Mouse (Mus musculus): ENCODE data around the gene Herc2. TPM values are rescaled to one million over a fixed set of nuclear protein-coding genes. Genes with fewer than 3 reads are reported as not detected.

Gene Herc2
- polyA plus RNA-seq, 1 experiment from 2014 or later = 50.0 TPM

DNA sequence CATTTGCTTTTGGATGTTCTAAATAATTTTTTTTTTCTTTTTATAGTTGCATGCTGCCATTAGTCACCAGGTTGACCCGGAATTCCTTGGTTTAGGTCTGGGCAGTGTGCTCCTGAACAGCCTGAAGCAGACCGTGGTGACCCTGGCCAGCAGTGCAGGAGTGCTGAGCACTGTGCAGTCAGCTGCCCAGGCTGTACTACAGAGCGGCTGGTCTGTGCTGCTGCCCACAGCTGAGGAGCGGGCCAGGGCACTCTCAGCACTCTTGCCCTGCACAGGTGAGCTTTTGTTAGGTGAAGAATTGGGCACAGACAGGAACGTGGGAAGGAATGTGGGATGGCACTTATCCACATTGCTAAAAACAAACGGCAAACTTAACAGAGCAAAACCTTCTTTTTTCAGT lies 63.0 kb downstream of the Herc2 start:
- Histone ChIP-seq H3K27me3 (replicated peaks; ENCODE audit: control insufficient read depth, insufficient read depth, low read length) (no peaks in the 10 kb centered on the region), H3K9me3 (ENCODE audit: control insufficient read depth, low read length) (no peaks in the 10 kb centered on the region), H3K4me1 (ENCODE audit: control insufficient read depth, insufficient read depth, low read depth, low read length) (no peaks in the 10 kb centered on the region), H3K27ac (ENCODE audit: low read depth, low read length) (no peak overlapping the region), H3K4me3 (ENCODE audit: low read length) (no peak overlapping the region), H3K4me2 (ENCODE audit: low read length) (no peak overlapping the region), H3K9ac (ENCODE audit: low read depth, low read length) (no peak overlapping the region), H3K36me3 (ENCODE audit: control insufficient read depth, insufficient read depth, low read length) (peaks cover 23% of the 10 kb centered on the region)
- 94% methylated on average over 6 of the region's 6 CpGs for WGBS
- no peak for ATAC-seq

DNA sequence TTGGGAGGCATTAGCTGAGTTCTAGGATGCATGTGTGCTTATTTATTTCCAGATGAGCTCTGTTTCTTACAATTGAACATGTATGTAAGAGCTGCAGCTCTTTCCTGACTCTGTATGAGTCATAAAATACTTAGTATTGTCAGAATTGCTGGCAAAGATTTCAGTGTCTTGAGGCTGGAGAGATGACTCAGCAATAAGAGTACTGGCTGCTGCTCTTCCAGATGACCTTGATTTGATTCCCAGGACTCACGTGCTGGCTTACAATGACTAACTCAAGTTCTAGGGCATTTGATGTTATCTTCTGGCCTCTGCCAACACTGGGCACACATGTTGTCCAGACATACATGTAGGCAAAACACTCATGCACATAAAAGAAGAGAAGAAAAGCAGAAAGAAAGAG lies 64.2 kb downstream of the Herc2 start:
- ATAC-seq = no peak
- no peak overlapping the region for H3K27ac ChIP-seq (ENCODE audit: low read depth, low read length)
- no peak overlapping the region for H3K9ac ChIP-seq (ENCODE audit: low read depth, low read length)
- no peaks in the 10 kb centered on the region for H3K4me1 ChIP-seq (ENCODE audit: control insufficient read depth, insufficient read depth, low read depth, low read length)
- no peaks in the 10 kb centered on the region for H3K9me3 ChIP-seq (ENCODE audit: control insufficient read depth, low read length)
- H3K4me3 ChIP-seq (ENCODE audit: low read length) = no peak overlapping the region
- WGBS = 89% methylated on average over 1 of the region's 1 CpGs
- no peaks in the 10 kb centered on the region for H3K27me3 ChIP-seq (replicated peaks; ENCODE audit: control insufficient read depth, insufficient read depth, low read length)
- H3K36me3 ChIP-seq (ENCODE audit: control insufficient read depth, insufficient read depth, low read length) = peaks cover 17% of the 10 kb centered on the region
- H3K4me2 ChIP-seq (ENCODE audit: low read length) = no peak overlapping the region

DNA sequence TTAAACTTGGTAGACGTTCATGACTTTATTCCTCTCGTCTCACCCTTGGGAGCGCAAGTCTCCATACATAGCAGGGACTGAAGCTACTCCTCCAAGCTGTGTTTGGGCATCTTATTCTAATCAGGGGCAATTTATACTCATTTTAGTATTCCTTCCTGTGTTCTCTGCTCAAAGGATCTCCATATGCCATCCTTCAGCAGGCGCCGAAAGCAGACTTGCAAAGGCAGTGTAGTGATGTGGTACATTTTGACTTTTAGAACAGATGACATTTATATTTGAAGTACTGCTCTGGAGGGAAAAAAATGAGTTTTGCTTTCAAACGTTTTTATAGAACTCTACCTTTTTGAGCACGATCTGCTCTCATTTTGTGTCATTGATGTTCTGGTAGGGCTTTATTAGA lies 71.0 kb downstream of the Herc2 start:
- no peaks in the 10 kb centered on the region for H3K9me3 ChIP-seq (ENCODE audit: control insufficient read depth, low read length)
- H3K4me3 ChIP-seq (ENCODE audit: low read length) = no peak overlapping the region
- H3K9ac ChIP-seq (ENCODE audit: low read depth, low read length) = no peak overlapping the region
- H3K27ac ChIP-seq (ENCODE audit: low read depth, low read length) = no peak overlapping the region
- ATAC-seq = no peak
- WGBS = 88% methylated on average over 7 of the region's 7 CpGs
- H3K27me3 ChIP-seq (replicated peaks; ENCODE audit: control insufficient read depth, insufficient read depth, low read length) = no peaks in the 10 kb centered on the region
- H3K4me2 ChIP-seq (ENCODE audit: low read length) = no peak overlapping the region
- peaks cover 8% of the 10 kb centered on the region for H3K36me3 ChIP-seq (ENCODE audit: control insufficient read depth, insufficient read depth, low read length)
- H3K4me1 ChIP-seq (ENCODE audit: control insufficient read depth, insufficient read depth, low read depth, low read length) = no peaks in the 10 kb centered on the region

DNA sequence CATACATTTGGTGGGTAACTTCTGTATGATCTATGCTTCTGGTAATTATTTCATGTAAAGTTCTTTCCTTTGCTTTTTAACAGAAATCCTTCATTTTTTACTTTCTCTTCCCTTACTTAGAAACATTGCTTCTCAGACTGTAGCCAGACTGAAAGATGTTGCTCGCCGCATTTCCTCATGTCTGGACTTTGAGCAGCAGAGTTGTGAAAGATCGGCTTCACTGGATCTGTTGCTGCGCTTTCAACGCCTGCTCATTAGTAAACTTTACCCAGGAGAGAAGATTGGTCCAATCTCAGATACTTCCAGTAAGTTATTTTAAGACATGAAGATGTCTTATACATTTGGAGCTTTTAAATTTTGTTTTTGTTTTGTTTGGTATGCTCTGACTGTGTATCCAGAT lies 71.4 kb downstream of the Herc2 start:
- H3K9me3 ChIP-seq (ENCODE audit: control insufficient read depth, low read length) = no peaks in the 10 kb centered on the region
- H3K4me2 ChIP-seq (ENCODE audit: low read length) = no peak overlapping the region
- 93% methylated on average over 5 of the region's 5 CpGs for WGBS
- H3K4me1 ChIP-seq (ENCODE audit: control insufficient read depth, insufficient read depth, low read depth, low read length) = no peaks in the 10 kb centered on the region
- ATAC-seq = no peak
- H3K9ac ChIP-seq (ENCODE audit: low read depth, low read length) = no peak overlapping the region
- no peaks in the 10 kb centered on the region for H3K27me3 ChIP-seq (replicated peaks; ENCODE audit: control insufficient read depth, insufficient read depth, low read length)
- no peak overlapping the region for H3K27ac ChIP-seq (ENCODE audit: low read depth, low read length)
- peaks cover 7% of the 10 kb centered on the region for H3K36me3 ChIP-seq (ENCODE audit: control insufficient read depth, insufficient read depth, low read length)
- no peak overlapping the region for H3K4me3 ChIP-seq (ENCODE audit: low read length)

DNA sequence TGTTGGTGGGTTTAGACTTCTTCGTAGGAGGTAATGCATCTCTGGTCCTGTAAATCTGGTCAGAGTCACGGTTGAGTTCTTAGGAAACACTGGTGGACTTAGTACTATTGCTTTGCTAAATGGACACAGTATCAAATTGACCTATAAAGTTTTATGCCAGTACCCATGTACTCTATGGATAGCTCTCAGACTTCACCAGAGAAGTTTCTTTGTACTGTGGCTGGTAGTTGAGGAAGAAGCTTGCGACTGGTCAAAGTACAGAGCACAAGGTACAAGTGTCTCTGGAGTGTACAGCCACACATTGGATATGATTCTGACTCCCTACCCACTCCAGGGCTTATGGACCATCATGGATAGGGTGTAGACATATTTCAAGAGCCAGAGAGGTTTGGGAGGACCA lies 78.1 kb downstream of the Herc2 start:
- WGBS = 95% methylated on average over 3 of the region's 3 CpGs
- no peak for ATAC-seq
- Histone ChIP-seq H3K9ac (ENCODE audit: low read depth, low read length) (no peak overlapping the region), H3K36me3 (ENCODE audit: control insufficient read depth, insufficient read depth, low read length) (peaks cover 13% of the 10 kb centered on the region), H3K27me3 (replicated peaks; ENCODE audit: control insufficient read depth, insufficient read depth, low read length) (no peaks in the 10 kb centered on the region), H3K9me3 (ENCODE audit: control insufficient read depth, low read length) (no peaks in the 10 kb centered on the region), H3K4me1 (ENCODE audit: control insufficient read depth, insufficient read depth, low read depth, low read length) (no peaks in the 10 kb centered on the region), H3K4me3 (ENCODE audit: low read length) (no peak overlapping the region), H3K4me2 (ENCODE audit: low read length) (no peak overlapping the region), H3K27ac (ENCODE audit: low read depth, low read length) (no peak overlapping the region)

DNA sequence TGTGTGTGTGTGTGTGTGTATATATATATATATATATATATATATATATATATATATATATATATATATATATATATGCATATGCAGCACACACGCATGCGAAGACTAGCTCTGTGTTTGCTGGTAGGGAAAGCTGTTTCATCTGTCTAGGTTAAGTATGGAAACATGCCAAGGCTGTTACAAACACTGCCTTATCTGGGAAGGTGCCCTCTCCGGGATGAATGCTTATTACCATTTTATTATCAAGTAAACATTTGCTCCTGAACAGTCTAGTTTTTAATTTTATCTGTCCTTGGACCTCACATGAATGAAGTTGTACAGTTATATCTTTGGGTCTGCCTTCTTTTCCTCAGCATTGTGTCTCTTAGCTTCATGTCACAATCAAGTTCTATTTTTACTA lies 79.6 kb downstream of the Herc2 start:
- Histone ChIP-seq H3K4me1 (ENCODE audit: control insufficient read depth, insufficient read depth, low read depth, low read length) (no peaks in the 10 kb centered on the region), H3K9ac (ENCODE audit: low read depth, low read length) (no peak overlapping the region), H3K4me3 (ENCODE audit: low read length) (no peak overlapping the region), H3K9me3 (ENCODE audit: control insufficient read depth, low read length) (no peaks in the 10 kb centered on the region), H3K27me3 (replicated peaks; ENCODE audit: control insufficient read depth, insufficient read depth, low read length) (no peaks in the 10 kb centered on the region), H3K27ac (ENCODE audit: low read depth, low read length) (no peak overlapping the region), H3K36me3 (ENCODE audit: control insufficient read depth, insufficient read depth, low read length) (peaks cover 18% of the 10 kb centered on the region), H3K4me2 (ENCODE audit: low read length) (no peak overlapping the region)
- 96% methylated on average over 3 of the region's 3 CpGs for WGBS
- no peak for ATAC-seq

DNA sequence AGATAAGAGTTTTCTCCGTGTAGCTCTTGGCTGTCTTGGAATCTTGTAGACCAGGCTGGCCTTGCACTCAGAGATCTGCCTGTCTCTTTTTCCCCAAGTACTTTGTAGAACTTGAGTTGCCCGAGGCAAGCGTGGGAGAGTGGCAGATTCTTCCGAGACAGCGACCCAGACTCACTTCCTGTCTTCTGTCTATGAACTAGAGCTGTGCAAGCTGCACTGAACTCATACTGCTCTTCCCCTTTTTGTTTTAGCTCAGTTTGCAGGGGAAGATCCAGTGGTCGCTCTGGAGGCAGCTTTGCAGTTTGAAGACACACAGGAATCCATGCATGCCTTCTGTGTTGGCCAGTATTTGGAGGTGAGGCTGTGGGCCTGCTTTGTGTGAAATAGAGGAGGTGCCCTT lies 81.6 kb downstream of the Herc2 start:
- Histone ChIP-seq H3K27ac (ENCODE audit: low read depth, low read length) (no peak overlapping the region), H3K4me2 (ENCODE audit: low read length) (no peak overlapping the region), H3K4me3 (ENCODE audit: low read length) (no peak overlapping the region), H3K9me3 (ENCODE audit: control insufficient read depth, low read length) (no peaks in the 10 kb centered on the region), H3K4me1 (ENCODE audit: control insufficient read depth, insufficient read depth, low read depth, low read length) (no peaks in the 10 kb centered on the region), H3K9ac (ENCODE audit: low read depth, low read length) (no peak overlapping the region), H3K36me3 (ENCODE audit: control insufficient read depth, insufficient read depth, low read length) (peaks cover 23% of the 10 kb centered on the region), H3K27me3 (replicated peaks; ENCODE audit: control insufficient read depth, insufficient read depth, low read length) (no peaks in the 10 kb centered on the region)
- 92% methylated on average over 6 of the region's 6 CpGs for WGBS
- ATAC-seq = no peak

DNA sequence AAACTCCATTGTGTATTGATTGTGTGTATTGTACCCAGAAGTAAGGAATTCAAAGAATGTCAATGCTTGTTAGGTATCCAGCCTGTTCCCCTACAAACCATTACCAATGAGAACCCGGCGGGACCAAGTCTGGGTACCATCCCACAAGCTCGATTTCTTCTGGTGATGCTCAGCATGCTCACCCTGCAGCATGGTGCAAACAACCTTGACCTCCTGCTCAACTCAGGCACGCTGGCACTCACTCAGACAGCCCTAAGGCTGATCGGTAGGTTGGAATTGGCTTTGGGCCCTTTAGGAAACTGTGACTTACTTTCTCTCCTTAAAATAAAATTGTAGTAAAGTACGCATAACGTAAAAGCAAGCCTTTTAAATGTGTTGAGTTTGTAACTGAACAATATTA lies 88.7 kb downstream of the Herc2 start:
- Histone ChIP-seq H3K4me1 (ENCODE audit: control insufficient read depth, insufficient read depth, low read depth, low read length) (no peaks in the 10 kb centered on the region), H3K36me3 (ENCODE audit: control insufficient read depth, insufficient read depth, low read length) (peaks cover 19% of the 10 kb centered on the region)
- WGBS = 87% methylated on average over 7 of the region's 7 CpGs

DNA sequence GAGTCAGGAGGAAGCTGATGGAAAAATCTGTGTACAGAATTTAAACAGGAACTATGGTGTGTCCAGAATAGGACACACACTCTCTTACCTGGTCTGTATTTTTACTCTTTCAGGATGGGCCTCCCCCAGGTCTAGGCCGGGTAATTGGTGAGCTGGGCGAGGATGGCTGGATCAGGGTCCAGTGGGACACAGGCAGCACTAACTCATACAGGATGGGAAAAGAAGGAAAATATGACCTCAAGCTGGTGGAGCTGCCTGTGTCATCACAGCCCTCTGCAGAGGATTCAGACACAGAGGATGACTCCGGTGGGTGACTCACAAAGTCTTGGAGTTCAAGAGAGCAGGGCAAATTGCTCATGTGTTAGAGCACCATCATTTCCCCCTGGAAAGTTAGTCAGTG lies 96.4 kb downstream of the Herc2 start:
- Histone ChIP-seq H3K4me3 (ENCODE audit: low read length) (no peak overlapping the region), H3K4me2 (ENCODE audit: low read length) (no peak overlapping the region), H3K9me3 (ENCODE audit: control insufficient read depth, low read length) (no peaks in the 10 kb centered on the region), H3K4me1 (ENCODE audit: control insufficient read depth, insufficient read depth, low read depth, low read length) (no peaks in the 10 kb centered on the region), H3K27ac (ENCODE audit: low read depth, low read length) (no peak overlapping the region), H3K9ac (ENCODE audit: low read depth, low read length) (no peak overlapping the region), H3K27me3 (replicated peaks; ENCODE audit: control insufficient read depth, insufficient read depth, low read length) (no peaks in the 10 kb centered on the region), H3K36me3 (ENCODE audit: control insufficient read depth, insufficient read depth, low read length) (peaks cover 24% of the 10 kb centered on the region)
- no peak for ATAC-seq
- 96% methylated on average over 3 of the region's 3 CpGs for WGBS

More for the DNA sequence above, 88.7 kb downstream of the Herc2 start:
- Histone ChIP-seq H3K9me3 (ENCODE audit: control insufficient read depth, low read length) (no peaks in the 10 kb centered on the region), H3K9ac (ENCODE audit: low read depth, low read length) (no peak overlapping the region), H3K4me3 (ENCODE audit: low read length) (no peak overlapping the region), H3K27me3 (replicated peaks; ENCODE audit: control insufficient read depth, insufficient read depth, low read length) (no peaks in the 10 kb centered on the region), H3K27ac (ENCODE audit: low read depth, low read length) (no peak overlapping the region), H3K4me2 (ENCODE audit: low read length) (no peak overlapping the region)
- no peak for ATAC-seq

DNA sequence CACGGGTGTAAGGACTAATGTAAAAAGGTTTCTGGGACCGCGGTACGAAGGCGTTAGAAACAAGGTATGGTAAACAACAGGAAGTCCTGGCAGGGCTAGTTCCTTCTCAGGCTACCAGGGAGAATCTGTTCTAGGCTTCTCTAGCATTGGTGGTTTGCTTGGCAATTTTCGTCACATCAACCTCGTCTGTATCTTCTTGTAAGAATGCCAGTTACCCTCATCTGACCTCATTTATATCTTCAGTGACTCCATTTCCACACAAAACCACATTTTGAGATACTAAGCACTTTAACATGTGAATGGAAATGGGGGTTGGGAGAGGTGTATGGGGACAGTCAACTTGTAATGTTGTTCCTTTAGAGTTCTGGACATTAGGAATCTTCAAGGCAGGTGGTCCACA lies 98.9 kb downstream of the Herc2 start:
- 95% methylated on average over 7 of the region's 7 CpGs for WGBS
- peaks cover 36% of the 10 kb centered on the region for H3K36me3 ChIP-seq (ENCODE audit: control insufficient read depth, insufficient read depth, low read length)
- ATAC-seq = no peak
- no peaks in the 10 kb centered on the region for H3K27me3 ChIP-seq (replicated peaks; ENCODE audit: control insufficient read depth, insufficient read depth, low read length)
- H3K4me3 ChIP-seq (ENCODE audit: low read length) = no peak overlapping the region
- no peak overlapping the region for H3K4me2 ChIP-seq (ENCODE audit: low read length)
- H3K27ac ChIP-seq (ENCODE audit: low read depth, low read length) = no peak overlapping the region
- H3K4me1 ChIP-seq (ENCODE audit: control insufficient read depth, insufficient read depth, low read depth, low read length) = no peaks in the 10 kb centered on the region
- no peaks in the 10 kb centered on the region for H3K9me3 ChIP-seq (ENCODE audit: control insufficient read depth, low read length)
- no peak overlapping the region for H3K9ac ChIP-seq (ENCODE audit: low read depth, low read length)

Measured in hindbrain, embryonic 16.5 days (tissue).